Mouse (Mus musculus) kidney, postnatal 10 days (tissue): ENCODE measurements around the gene Birc3.
"Not testable (repeated sequence)": the region's sequence is repeated elsewhere in the genome, so short reads cannot be mapped to it uniquely, and the experiment has no call there.

Experiments
- DNase-seq: peaks from one replicate; pipeline ENCODE4 v3.0.0; 2021; ENCODE audit warnings: mixed read lengths

Birc3 gene

DNA sequence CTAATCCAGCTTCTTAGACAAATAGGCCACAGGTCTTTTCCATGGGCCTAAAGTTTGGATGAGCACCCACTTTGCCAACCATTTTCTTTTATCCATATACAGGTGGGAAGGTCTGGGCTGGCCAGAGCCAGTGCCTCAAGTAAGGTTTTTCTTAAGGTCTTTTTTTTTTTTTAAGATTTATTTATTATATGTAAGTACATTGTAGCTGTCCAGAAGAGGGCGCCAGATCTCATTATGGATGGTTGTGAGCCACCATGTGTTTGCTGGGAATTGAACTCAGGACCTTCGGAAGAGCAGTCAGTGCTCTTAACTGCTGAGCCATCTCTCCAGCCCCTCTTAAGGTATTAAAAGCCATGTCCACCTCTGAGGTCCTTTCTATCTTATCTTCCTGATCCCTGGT lies 6.0 kb downstream of the Birc3 start:
- DNase-seq, result not testable (repeated sequence)

- no peak for DNase-seq
Measured at GRCm38 (mm10) chr9:7860976-7861375, 12.0 kb downstream of the Birc3 start.

DNA sequence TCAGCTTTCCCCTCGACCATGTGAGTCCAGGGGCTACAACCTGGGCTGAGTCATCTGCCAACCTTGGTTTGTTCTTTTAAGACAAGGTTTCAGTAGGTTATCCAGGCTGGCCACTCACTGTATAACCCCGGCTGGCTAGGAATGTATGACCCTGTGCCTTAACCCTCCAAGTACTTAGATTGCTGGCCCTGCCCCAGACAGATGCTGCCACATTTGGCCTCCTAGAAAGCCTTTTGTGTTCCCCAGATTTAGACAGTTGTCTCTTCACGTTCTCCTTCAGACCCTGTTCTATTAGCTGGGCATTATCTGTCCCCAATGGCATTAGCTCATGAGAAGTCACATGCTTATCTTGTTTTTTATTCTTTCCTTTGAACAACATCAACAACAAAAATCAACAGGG lies 17.1 kb downstream of the Birc3 start:
- no peak for DNase-seq

DNA sequence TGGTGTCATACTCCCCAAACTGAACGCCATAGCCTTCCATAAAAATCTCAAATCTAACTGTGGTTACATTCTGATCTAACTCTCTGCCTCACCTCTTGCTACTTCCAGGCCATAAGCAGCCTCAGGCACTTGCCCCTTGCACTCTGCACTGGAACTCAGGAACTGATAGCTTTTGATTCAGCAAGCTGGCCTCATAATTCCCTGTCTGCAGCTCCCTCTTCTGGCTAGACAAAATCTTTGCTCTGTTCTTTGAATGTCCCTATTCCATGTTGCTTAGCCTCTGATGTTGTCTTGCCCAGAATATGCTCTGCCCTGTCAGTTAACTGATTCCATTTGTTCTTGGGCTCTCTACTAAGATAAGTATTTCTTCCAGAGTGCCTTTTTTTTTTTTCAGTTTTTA lies 17.6 kb downstream of the Birc3 start:
- DNase-seq, result peak; percentile 63

GRCm38 (mm10) chr9:7854196-7854595 lies 18.8 kb downstream of the Birc3 start:
- DNase-seq, result not testable (repeated sequence)

DNA sequence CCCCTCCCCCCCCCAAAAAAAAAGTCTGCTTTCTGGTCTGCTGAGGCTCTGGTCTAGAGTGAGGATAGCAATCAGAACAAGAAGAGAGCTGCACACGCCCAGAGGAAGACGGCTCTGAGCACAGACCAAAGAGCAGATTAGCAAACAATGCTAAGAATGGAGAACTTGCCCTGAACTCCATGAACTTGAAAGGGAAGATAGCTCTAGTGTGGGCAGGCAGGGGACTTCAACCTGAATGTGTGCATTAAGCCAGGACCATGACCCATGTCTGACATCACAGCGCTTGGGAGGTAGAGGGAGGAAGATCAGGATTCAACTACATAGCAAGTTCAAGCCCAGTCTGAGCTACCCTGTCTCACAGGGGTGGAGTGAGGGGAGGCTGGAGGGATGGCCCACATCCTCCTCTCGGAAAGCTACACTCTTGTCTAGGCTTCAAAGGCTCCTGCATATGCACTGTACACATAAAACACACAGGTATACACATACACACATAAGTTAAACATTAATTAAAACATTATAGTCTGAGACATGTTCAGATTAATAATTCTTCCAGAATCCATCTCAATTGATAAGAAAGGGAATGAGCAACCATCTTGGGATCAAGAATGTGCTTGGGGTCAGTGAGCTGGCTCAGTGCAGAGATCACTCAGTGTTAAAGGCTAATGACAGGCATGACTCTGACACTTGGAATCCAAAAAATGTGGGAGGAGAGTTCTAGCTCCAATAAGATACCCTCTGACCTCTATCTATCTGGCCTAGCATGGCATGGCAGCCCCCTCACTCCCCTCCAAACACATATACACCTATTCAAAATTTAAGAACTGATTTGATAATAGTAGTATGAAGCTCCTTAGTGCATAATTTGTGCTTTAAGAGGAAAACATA lies 20.4 kb downstream of the Birc3 start:
- no peak for DNase-seq

DNA sequence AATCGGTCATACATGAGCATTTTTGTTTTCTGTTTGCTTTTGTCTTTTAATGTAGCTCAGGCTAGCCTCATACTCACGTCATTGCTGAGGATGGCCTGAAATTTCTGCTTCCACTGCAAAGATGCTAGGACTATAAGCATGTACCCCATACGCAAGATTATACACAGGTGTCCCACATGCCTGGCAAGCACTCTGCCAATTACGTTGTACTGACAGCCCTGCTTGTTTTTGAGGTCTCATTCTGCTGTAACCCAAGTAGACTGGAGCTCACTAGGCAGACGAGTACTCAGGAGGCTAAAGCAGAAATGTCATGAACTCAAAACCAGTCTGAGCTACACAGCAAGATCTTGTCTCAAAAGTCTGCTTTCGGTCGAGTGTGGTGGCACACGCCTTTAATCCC lies 21.1 kb downstream of the Birc3 start:
- no peak for DNase-seq

- DNase-seq, result no peak
Measured at GRCm38 (mm10) chr9:7848191-7848590, 24.8 kb downstream of the Birc3 start.

DNA sequence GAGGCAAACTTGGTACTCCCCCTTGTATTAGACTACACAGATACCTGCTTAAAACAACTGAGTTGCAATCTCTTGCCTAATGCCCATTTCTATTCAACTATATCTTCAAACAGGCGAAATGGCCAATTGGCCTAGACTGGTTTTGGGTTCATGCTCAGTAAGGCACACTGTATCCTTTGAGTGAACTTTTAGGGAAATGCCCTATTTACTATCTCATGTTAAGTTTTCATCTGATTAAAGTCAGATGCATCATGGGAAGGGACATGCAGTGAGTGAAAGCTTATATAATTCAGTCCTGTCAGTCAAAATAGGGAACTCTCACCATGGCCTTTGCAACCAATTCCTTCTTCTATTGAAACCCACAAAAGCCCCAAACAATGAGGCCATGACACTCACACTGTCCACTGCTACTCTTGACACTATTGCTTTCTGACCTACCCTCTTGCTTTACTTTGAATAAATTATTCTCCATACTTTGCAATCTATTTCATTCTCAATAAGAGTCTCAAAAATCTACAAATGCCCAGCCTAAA lies 26.3 kb downstream of the Birc3 start:
- DNase-seq, result no peak

DNA sequence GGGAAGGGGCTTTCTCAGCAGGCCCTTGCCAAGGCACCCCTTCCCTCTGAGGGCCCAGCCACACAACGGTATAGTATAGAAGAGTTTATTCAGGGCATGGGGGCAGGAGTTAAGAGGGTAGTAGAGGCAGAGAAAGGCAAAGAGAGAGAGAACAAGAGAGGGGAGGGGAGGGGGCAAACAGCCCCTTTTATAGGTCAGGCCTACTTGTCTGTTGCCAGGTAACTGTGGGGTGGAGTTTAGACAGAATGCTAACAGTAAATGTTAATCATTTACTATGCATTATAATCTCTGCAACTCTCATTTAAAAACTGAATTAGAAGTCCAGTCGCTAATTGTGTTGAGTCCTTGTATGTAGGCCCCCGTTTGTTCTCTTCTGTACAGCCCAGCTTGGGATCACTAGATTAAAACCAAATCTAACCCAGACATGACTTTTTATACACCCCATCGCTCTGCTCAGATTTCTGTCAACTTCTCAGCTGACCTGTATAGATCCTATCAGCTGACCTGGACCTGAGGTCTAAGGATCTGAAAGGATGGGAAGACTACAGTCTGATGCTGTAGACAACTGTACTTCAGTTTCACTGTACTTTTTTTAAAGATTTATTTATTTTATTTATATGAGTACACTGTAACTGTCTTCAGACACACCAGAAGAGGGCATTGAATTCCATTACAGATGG lies 27.6 kb downstream of the Birc3 start:
- no peak for DNase-seq

DNA sequence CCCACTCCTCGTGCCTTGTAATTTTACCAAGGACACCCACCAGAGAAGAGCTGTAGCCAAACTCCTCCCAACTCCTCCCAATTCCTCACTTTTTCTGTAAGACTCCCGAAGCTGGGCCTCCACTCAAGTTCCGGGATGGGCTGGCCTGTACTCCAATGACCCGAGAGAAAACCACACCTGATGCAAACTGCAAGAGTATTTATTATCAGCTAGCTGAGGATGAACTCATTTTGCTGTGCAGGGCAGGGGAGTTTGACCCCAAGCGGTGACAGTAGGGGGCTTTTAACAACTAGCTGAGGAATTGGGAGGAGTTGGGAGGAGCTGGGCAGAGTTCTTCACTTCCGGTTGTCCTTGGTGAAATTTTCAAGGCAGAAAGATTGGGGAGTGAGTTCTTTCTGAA lies 31.8 kb downstream of the Birc3 start:
- no peak for DNase-seq

GRCm38 (mm10) chr9:7837806-7838440 lies 35.1 kb downstream of the Birc3 start:
- no peak for DNase-seq

DNA sequence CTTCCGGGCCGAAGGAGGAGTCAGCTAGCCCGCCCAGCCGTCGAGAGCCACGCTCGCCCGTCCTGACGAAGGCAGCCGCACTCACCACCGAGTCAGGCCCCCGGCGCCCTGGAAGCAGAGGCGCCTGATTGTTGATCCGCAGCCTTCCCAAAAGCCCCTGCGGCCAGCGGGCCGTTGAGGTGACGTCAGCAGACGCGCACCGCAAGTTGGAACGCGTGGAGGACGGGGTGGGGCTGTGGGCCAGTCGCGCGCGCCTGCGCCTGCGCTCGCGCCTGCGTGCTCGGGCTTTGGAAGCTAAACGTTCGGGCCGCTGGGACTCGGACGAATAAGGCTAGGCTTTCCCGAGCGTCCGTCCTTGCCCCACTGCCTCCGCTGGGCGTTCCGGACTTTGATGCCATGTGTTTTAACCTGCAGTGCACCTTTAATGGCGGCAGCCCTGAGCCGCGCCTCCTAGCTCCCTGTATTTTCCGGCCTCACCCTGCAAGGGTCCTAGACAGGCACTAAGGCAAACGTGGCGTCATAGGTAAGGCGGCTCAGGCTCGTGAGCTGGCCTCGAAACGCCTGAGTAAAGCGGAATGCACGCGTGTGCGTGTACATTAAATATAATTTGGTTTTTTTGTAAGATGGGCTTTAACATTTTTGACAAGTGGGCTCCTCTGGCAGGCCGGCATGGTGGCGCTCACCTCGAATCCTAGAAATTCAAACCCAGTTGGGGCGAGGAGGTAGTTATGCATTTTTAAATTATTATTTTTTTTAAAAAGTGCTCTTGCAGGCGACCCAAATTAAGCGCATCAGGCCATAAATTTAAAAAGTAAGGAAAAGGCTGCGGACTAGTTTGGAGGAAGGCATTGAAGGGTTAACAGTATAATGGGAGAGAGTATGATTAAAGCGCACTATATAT lies 35.8 kb downstream of the Birc3 start, which contains the start of gene Birc2:
Gene Birc2, minus strand, starts transcription at position 160 of the 901 bp plus-strand sequence.
- DNase-seq, result peak; percentile 98

- DNase-seq, result peak; percentile 62
Measured at GRCm38 (mm10) chr9:7836331-7836730, 36.7 kb downstream of the Birc3 start.

DNA sequence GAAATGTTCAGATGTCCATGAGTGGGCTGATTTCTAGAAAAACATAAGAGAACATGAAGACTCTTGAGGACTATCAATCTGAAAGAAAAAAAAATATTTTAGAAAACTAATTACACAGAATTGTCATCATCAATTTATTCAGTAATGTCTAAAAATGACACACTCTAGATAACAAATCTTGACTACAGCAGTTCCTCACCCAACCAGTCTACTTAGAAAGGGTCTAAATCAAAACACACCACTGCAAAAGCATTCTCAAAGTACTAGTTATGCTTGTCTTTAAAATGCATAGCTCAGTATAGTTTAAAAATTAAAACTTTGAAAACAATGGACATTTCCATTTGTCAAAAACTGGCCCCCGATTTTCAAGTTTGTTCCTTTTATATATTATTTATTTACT lies 37.7 kb downstream of the Birc3 start:
- DNase-seq, result no peak

DNA sequence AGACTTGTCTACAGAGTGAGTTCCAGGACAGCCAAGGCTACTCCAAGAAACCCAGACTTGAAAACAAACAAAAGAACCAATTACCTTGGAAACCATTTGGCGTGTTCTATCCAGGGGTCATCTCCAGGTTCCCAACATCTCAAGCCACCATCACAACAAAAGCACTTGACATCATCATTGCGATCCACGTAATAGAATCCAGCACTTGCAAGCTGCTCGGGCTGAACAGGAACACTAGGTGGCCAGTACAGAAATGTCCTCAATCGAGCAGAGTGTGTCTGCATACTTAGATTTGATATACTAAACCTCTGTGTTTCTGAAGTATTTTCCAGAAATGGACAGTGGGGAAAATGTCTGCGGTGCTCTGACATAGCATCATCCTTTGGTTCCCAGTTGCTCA lies 39.6 kb downstream of the Birc3 start:
- no peak for DNase-seq

DNA sequence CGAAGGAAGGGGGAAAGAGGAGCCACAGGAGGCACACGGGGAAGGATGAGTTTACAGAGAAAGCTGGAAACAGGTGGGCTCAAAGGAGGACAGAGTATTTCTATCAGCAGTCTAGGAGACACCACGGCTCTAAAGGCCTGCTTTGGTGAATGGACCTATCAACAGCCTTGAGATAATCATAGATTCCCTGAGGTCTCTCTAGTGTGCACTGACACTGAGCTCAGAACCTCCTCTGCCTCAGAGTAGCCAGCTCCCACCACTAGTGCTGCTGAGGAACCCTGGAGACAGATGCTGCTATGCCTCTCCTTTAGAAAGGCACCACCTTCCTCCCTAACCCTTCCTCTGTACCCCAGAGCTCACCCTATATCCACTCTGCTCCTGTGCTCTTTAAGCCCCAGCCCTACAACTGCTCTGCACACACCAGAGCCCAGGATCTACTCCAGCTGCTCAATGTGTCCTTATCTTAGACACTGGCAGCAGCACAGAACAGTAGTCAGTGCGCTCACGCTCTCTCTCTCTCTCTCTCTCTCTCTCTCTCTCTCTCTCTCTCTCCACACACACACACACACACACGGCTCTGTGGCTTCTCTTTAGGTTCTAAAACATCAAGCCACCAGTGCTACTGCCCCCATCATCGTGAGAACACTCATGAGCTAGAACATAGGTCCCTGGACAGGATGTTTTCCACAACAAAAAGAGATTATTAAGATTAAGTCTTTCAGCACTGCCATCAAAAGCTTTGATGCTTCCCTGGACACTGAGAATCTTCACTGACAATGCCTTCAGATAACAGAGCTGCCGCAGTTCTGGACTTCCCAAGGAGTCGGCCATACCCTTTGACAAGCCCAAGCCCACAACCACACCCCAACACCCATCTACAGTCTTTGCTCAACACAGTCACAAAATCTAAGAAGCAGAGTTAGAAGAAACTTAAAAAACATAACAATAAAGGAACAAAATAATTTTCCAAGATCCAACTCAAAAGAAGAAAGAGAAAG lies 43.2 kb downstream of the Birc3 start:
- no peak for DNase-seq

- no peak for DNase-seq
Measured at GRCm38 (mm10) chr9:7828706-7829105, 44.3 kb downstream of the Birc3 start.

GRCm38 (mm10) chr9:7824916-7825315 lies 48.1 kb downstream of the Birc3 start:
- no peak for DNase-seq

GRCm38 (mm10) chr9:7822758-7823157 lies 50.2 kb downstream of the Birc3 start:
- no peak for DNase-seq

DNA sequence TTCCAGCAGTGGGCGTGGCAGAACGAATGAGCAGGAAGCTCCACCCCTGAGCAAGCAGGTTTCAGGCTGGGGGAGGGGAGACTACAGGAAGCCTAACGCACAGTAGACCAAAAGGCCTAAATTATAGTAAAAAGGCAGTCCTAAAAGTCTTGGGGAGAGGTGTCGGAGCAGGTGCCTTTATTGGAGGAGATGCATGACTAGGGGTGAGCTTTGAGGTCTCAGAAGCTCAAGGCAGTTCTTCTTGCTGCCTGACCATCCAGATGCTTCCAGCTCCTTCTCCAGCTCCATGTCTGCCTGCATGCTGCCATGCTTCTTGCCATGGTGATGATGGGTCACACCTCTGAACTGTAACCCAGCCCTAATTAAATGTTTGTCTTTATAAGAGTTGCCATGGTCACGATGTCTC lies 67.9 kb downstream of the Birc3 start:
- DNase-seq, result no peak
